Mouse (Mus musculus) heart, adult 11 months (tissue): ENCODE results near the gene Cadps.

Source experiments
- DNase-seq: peaks from one replicate; pipeline ENCODE4 v3.0.0; 2022

Cadps gene

DNA sequence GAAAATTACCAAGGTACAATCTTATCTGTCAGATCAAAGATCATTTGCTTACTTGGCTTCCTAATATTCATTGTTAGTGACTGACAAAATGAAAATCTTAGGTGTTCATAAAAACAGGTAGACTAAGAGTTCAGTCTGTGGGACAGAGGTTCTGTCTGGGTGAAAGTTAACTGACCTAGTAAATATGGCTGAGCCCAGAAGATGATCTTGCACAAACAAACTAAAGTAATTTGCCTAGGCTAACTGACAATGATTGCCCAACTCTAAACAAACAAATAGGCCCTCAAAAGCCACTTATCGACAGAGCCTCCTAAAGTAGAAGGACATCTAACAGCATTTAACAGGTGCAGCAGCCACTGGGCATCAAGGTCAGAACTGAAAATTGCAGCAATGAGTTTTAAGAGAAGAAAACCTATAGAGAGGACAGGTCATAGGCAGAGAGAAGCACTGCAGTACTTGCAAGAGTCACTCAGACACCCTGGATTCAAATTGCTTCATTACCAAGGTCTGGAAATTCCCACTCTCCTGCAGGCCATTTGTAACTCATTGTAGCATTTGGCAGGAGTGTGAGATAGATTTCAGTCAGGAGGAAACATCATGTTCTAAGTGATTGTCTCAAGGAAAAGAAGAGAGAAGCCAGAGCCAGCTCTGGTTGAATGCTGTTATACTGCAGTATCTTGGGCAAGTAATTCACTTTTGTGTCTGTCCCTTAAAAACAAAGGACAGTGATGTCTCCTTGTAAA, 100.3 kb downstream of the Cadps start:
- no peak for DNase-seq

DNA sequence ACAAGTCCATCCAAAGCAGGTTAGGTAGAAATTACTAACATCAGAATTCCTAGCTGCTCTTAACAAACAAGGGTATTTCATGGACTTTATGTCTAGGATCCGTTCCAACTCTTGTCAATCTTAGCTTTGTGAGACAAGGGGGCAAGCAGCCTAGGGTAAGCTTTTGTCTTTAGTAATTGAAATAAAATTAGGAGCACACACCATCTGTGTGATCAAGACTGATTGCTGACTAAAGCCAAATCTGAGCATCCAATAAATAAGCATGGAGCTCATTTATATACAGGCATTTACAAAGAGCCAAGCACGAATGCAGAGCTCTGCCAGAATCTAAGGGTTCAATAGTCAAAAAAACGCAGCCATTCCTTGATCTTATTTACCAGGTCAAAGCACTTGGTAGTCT, 104.1 kb downstream of the Cadps start:
- DNase-seq = no peak

- DNase-seq = no peak
Observed at GRCm38 (mm10) chr14:12715906-12716659, 106.8 kb downstream of the Cadps start.

DNA sequence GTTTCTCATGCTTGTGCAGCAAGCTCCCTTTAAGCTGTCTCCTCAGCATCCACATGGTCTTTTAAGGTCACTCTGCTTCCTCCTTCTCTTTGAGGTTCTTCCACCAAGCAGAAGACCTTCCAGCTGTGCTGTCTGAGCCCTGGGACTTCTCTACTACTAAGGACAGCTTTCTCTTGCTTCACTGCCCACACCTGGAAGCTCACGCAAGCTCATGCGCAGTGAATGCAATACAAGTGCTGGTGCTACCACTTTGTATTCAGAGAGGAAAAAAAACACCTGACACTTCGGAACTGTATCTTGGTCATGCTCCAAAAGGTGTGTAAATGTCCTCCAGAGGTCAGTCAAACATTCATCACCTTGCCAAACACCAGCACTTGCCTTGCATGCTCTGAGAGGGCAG, 115.5 kb downstream of the Cadps start:
- no peak for DNase-seq

DNA sequence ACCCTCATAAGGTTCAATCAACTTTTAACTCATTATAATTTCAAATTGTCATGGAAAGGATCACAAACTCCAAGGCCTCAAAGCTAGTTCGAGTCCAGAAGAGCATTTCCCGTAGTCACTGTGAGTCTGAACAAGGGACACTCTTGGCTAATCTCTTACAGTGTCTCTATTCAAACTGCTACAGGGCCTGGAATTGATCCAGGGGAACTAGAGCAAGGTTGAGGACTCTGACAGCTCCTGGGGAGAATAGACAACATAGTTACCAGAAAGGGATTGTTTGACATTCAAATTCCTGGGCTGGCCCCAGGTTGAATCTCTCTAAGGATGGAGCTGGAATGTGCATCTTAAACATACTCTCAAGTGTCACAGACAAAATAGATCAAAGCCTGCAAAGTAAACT, 118.4 kb downstream of the Cadps start:
- no peak for DNase-seq

GRCm38 (mm10) chr14:12690201-12690600, 132.7 kb downstream of the Cadps start:
- no peak for DNase-seq

- DNase-seq = no peak
Observed at GRCm38 (mm10) chr14:12685015-12685414, 137.9 kb downstream of the Cadps start.

GRCm38 (mm10) chr14:12680819-12681638, 141.8 kb downstream of the Cadps start:
- no peak for DNase-seq

GRCm38 (mm10) chr14:12661430-12661829, 161.4 kb downstream of the Cadps start:
- peak; percentile 60 for DNase-seq

- DNase-seq = peak; percentile 89
Observed at GRCm38 (mm10) chr14:12657351-12657750, 165.5 kb downstream of the Cadps start.

GRCm38 (mm10) chr14:12642868-12643512, 179.9 kb downstream of the Cadps start:
- DNase-seq = peak; percentile 51

DNA sequence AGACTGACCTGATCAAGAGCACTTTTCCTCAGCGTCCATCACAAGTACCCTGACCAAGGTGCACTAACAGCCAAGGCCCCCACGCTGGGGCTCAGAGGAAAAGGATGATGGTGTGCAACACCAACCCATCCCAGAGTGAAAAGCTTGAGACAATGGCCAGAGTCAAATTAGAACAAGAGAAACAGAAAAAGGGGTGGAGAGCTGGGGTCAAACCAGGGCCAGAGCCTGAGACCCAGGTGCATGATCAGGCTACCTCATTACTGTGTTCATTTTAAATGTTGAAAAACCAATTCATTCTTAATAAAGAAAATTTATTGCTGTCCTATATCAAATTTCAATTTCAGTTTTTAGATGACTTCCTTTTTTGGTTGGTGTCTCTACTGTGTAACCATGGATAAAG, 184.1 kb downstream of the Cadps start:
- DNase-seq = peak; percentile 45

DNA sequence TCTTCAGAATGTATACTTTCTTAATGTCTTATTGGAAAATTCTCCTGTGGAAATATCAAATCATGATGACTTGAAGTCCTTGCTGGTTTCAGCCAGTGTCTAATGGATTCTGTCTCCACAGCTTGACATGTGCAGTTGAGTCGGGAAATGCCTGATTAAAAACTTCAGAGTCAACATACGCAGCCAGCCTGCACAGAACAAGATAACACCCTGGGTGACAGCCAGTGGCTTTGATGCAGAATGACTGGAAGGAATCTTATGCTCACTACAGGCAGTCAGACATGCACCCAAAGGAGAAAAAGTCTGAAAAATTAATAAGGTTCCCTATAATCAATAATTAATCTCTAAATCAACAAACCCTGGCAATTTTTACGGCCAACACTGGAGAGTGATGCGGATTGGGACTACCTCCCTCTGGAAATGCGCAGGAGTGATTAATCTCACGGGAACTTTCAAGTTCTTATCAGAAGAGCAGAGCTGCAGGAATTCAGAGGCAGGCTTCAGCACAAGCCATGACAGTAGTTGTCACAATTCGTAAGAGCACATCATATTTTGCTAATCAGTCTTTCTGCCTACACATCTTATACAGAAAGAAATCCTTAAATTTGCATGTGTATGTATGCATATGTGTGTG, 185.6 kb downstream of the Cadps start:
- DNase-seq = peak; percentile 85

DNA sequence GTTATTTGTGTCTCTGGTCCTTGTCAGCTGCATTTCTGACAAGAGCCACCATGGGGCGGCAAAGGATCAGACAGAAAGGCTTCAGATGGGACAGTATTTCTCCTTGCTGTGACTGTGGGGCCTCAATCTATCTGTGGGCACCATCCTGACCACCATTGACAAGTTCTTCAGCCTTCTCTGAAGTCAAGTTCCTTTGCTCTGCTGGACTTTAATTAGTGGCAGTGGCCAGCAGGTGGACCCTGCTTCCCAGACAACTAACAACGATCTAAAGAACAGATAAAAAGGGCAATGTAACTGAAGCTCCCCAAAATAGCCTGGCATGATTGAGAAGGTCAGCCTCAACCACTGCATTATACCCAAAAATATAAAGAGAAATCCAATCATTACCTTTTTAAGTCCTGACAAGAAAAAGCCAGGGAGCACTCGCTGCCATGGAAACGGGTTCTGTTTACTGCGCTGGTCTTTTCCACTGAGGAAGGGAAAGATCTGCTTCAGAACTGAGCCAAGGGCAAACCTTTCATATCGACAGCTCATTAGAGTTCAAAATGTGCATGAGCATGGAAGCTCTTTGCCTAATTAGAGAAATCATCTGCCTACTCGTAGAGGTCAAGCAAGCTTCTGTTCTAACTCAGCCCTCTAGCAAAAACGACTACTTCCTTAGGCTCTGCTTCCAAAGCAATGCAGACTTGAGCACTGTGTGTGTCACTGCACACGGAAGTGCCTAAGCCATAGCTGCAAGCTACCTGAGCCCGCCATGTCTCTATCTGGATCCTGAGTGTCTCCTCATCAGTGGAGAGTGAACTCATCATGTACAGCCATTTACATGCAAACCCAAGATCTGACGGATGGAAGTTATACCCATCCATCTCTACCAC, 198.4 kb downstream of the Cadps start:
- DNase-seq = peak; percentile 66

DNA sequence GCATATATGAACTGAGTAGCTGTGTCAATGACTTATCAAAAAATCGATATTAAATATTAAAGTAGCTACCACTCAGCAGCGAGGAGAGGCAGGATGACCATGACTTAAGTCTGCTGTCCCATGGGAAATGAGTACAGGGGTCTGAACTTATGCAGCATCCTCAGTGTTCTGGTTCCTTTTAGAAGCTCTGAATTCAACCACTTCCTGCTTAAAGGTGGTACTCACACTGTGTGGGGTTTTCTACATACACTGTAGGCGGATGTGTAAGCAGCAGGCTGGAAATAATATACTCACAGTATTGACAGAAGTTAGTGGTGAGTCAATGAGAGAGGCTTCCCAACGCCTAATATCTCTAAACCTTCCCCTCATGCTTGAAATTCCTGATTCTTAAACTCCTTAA, 215.9 kb downstream of the Cadps start:
- DNase-seq = no peak

DNA sequence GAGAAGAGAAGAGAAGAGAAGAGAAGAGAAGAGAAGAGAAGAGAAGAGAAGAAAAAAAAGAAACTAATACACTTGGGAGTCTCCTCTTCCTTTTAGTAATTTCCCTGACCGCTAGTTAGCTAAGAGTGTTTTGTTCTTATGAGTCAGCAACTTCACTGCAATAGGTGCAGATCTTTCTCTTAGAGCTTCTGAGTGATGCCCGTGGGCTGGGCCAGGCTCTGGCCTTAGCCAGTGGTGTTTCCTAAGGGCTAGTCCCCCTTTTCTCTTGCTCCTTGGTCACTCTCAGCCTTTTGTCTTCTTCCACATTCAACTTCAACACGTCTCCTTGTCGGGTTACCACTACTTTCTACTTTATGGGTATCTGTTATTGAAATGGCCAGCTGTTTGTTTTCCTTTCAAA, 216.7 kb downstream of the Cadps start:
- DNase-seq = no peak

GRCm38 (mm10) chr14:12602080-12602479, 220.8 kb downstream of the Cadps start:
- DNase-seq = peak; percentile 31

GRCm38 (mm10) chr14:12595326-12595725, 227.6 kb downstream of the Cadps start:
- DNase-seq = no peak

- peak; percentile 57 for DNase-seq
Observed at GRCm38 (mm10) chr14:12592472-12593075, 230.3 kb downstream of the Cadps start.

GRCm38 (mm10) chr14:12591829-12592228, 231.1 kb downstream of the Cadps start:
- peak; percentile 17 for DNase-seq

DNA sequence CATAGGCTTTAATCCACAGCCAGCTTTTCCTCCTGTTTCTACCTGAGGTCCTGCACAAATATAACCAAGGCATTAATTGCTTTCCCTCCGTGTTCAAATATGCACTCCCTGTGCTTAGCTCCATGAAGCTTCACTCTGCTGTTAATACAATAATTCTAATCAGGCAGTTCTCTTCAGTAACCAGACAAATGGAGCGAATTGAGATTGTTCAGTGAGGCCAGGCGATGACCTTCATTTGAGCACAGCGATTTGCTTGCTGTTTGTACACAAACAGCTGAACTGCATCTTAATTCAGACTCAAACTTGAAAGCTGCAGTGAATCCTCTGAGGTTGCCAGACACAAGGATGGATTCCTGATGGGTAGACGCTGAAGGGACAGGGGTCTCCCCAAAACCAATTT, 239.3 kb downstream of the Cadps start:
- DNase-seq = no peak
